Mouse (Mus musculus) embryonic facial prominence, embryonic 11.5 days (tissue): Measurements from ENCODE around the gene Shq1. TPM values are rescaled to one million over a fixed set of nuclear protein-coding genes. Genes with fewer than 3 reads are reported as not detected.

ENCODE experiments used
- ATAC-seq: fragments of 200-750 bp; cut with Nextera tagmentation; replicated peaks from 2 replicates; pipeline ENCODE4 v1.8.0; 2017; ENCODE audit warnings: low read depth; ENCODE audit not compliant: insufficient number of reproducible peaks, low FRiP score, low TSS enrichment
- DNase-seq: peaks from one replicate; pipeline ENCODE4 v3.0.0-alpha.2; 2015; ENCODE audit warnings: low spot score
- H3K27ac ChIP-seq: fragments of 300-500 bp; sonication (generic); replicated peaks from 2 replicates; pipeline ENCODE4 v1.5.1; 2014; ENCODE audit warnings: mild to moderate bottlenecking, low read depth, low read length, control low read depth
- H3K27me3 ChIP-seq: fragments of 300-500 bp; sonication (generic); 2 replicates; pipeline ENCODE4 v1.6.1; 2014; ENCODE audit warnings: mild to moderate bottlenecking, low read length, moderate library complexity, mixed read lengths; ENCODE audit not compliant: control insufficient read depth, insufficient read depth
- H3K36me3 ChIP-seq: fragments of 300-500 bp; sonication (generic); replicated peaks from 2 replicates; pipeline ENCODE4 v1.6.1; 2014; ENCODE audit warnings: low read depth, mild to moderate bottlenecking, low read length, moderate library complexity, mixed read lengths; ENCODE audit not compliant: control insufficient read depth, insufficient read depth
- H3K4me1 ChIP-seq: fragments of 300-500 bp; sonication (generic); 2 replicates; pipeline ENCODE4 v1.6.1; 2014; ENCODE audit warnings: low read length, mixed read lengths; ENCODE audit not compliant: control insufficient read depth, insufficient read depth
- H3K4me2 ChIP-seq: fragments of 300-500 bp; sonication (generic); 2 replicates; pipeline ENCODE4 v1.6.1; 2014; ENCODE audit warnings: low read depth, mild to moderate bottlenecking, control low read depth, low read length, moderate library complexity
- H3K4me3 ChIP-seq: fragments of 300-500 bp; sonication (generic); 2 replicates; pipeline ENCODE4 v1.5.1; 2014; ENCODE audit warnings: low read depth, low read length, control low read depth
- H3K9ac ChIP-seq: fragments of 300-500 bp; sonication (generic); replicated peaks from 2 replicates; pipeline ENCODE4 v1.6.1; 2014; ENCODE audit warnings: mild to moderate bottlenecking, control low read depth, low read length
- H3K9me3 ChIP-seq: fragments of 300-500 bp; sonication (generic); replicated peaks from 2 replicates; pipeline ENCODE4 v1.6.1; 2016; ENCODE audit warnings: mild to moderate bottlenecking, low read length, inconsistent platforms, mixed read lengths; ENCODE audit not compliant: control insufficient read depth
- WGBS: fragments of 180-500 bp; shearing (Covaris S2); extraction: QIAGEN DNeasy Blood & Tissue Kit; methylation state at CpG from one replicate; pipeline ENCODE4 v1.1.7; 2014; 5-methylcytosine and 5-hydroxymethylcytosine counted together
- polyA plus RNA-seq: library from polyadenylated mRNA; unstranded; fragments of >200 nt; fragmentation: Nextera tagmentation; extraction: Ambion mirVana; gene quantifications from 2 replicates; pipeline ENCODE4 v1.2.1, GENCODE M21; 2014

Gene Shq1
- 17.5 and 21.7 TPM in 2 replicates for polyA plus RNA-seq

- DNase-seq: peak; percentile 92
- WGBS: under 1% methylated on average over 49 of the region's 49 CpGs
- ATAC-seq: peak; percentile 87
- H3K4me2 ChIP-seq: peak within 1 kb of the TSS; percentile 92
- H3K4me3 ChIP-seq: peak within 1 kb of the TSS; percentile 87
- H3K27ac ChIP-seq: no peak within 1 kb of the TSS
- H3K9me3 ChIP-seq: no peaks in the 10 kb centered on the region
- no peaks in the 10 kb centered on the region for H3K27me3 ChIP-seq
- peak within 1 kb of the TSS; percentile 73 for H3K9ac ChIP-seq
- no peaks in the 10 kb centered on the region for H3K36me3 ChIP-seq
- no peaks in the 10 kb centered on the region for H3K4me1 ChIP-seq
Observed at GRCm38 (mm10) chr6:100670880-100671344, at the start of gene Shq1. Shq1 (minus strand) TSS chr6:100671157.

- Histone ChIP-seq H3K9me3 (no peaks in the 10 kb centered on the region), H3K4me1 (no peaks in the 10 kb centered on the region), H3K4me3 (no peak overlapping the region), H3K27ac (no peak overlapping the region), H3K9ac (no peak overlapping the region), H3K4me2 (no peak overlapping the region), H3K36me3 (no peaks in the 10 kb centered on the region), H3K27me3 (no peaks in the 10 kb centered on the region)
- DNase-seq: no peak
- 76% methylated on average over 6 of the region's 6 CpGs for WGBS
- ATAC-seq: no peak
Observed at GRCm38 (mm10) chr6:100720098-100720501, 49.1 kb upstream of the Shq1 start.

- Histone ChIP-seq H3K9me3 (no peaks in the 10 kb centered on the region), H3K4me1 (no peaks in the 10 kb centered on the region), H3K27ac (no peak overlapping the region), H3K36me3 (no peaks in the 10 kb centered on the region), H3K4me3 (no peak overlapping the region), H3K4me2 (no peak overlapping the region), H3K27me3 (no peaks in the 10 kb centered on the region), H3K9ac (no peak overlapping the region)
- 74% methylated on average over 8 of the region's 8 CpGs for WGBS
- ATAC-seq (no peak), DNase-seq (no peak)
Observed at GRCm38 (mm10) chr6:100716817-100717216, 45.9 kb upstream of the Shq1 start.

- Histone ChIP-seq H3K4me2 (no peak overlapping the region), H3K4me1 (no peaks in the 10 kb centered on the region), H3K9ac (no peak overlapping the region), H3K36me3 (no peaks in the 10 kb centered on the region), H3K27me3 (no peaks in the 10 kb centered on the region), H3K4me3 (no peak overlapping the region), H3K9me3 (no peaks in the 10 kb centered on the region), H3K27ac (no peak overlapping the region)
- ATAC-seq: no peak
- 67% methylated on average over 7 of the region's 7 CpGs for WGBS
- DNase-seq: no peak
Observed at GRCm38 (mm10) chr6:100716152-100716551, 45.2 kb upstream of the Shq1 start.

GRCm38 (mm10) chr6:100715296-100715828 is 44.4 kb upstream of the Shq1 start:
- no peaks in the 10 kb centered on the region for H3K9me3 ChIP-seq
- H3K9ac ChIP-seq: no peak overlapping the region
- no peak overlapping the region for H3K4me3 ChIP-seq
- 55% methylated on average over 8 of the region's 8 CpGs for WGBS
- H3K4me2 ChIP-seq: no peak overlapping the region
- no peaks in the 10 kb centered on the region for H3K36me3 ChIP-seq
- H3K4me1 ChIP-seq: no peaks in the 10 kb centered on the region
- no peaks in the 10 kb centered on the region for H3K27me3 ChIP-seq
- no peak overlapping the region for H3K27ac ChIP-seq
- ATAC-seq (no peak), DNase-seq (peak; percentile 57)

GRCm38 (mm10) chr6:100710866-100711265 is 39.9 kb upstream of the Shq1 start:
- Histone ChIP-seq H3K4me1 (no peaks in the 10 kb centered on the region), H3K36me3 (no peaks in the 10 kb centered on the region), H3K4me2 (no peak overlapping the region), H3K27ac (no peak overlapping the region), H3K9me3 (no peaks in the 10 kb centered on the region), H3K27me3 (no peaks in the 10 kb centered on the region), H3K4me3 (no peak overlapping the region), H3K9ac (no peak overlapping the region)
- ATAC-seq (no peak), DNase-seq (no peak)
- 89% methylated on average over 5 of the region's 5 CpGs for WGBS

GRCm38 (mm10) chr6:100710170-100710569 is 39.2 kb upstream of the Shq1 start:
- H3K27ac ChIP-seq: no peak overlapping the region
- H3K9me3 ChIP-seq: no peaks in the 10 kb centered on the region
- no peak for ATAC-seq
- H3K4me1 ChIP-seq: no peaks in the 10 kb centered on the region
- 36% methylated on average over 4 of the region's 4 CpGs for WGBS
- DNase-seq: peak; percentile 34
- no peaks in the 10 kb centered on the region for H3K27me3 ChIP-seq
- no peak overlapping the region for H3K4me2 ChIP-seq
- H3K9ac ChIP-seq: no peak overlapping the region
- H3K4me3 ChIP-seq: no peak overlapping the region
- no peaks in the 10 kb centered on the region for H3K36me3 ChIP-seq

GRCm38 (mm10) chr6:100709483-100709882 is 38.5 kb upstream of the Shq1 start:
- DNase-seq: peak; percentile 22
- H3K4me2 ChIP-seq: no peak overlapping the region
- H3K4me3 ChIP-seq: no peak overlapping the region
- H3K27ac ChIP-seq: no peak overlapping the region
- no peak for ATAC-seq
- H3K9me3 ChIP-seq: no peaks in the 10 kb centered on the region
- no peak overlapping the region for H3K9ac ChIP-seq
- H3K27me3 ChIP-seq: no peaks in the 10 kb centered on the region
- peaks cover 2% of the 10 kb centered on the region; the same call in 1 of the 2 replicates for H3K4me1 ChIP-seq
- no peaks in the 10 kb centered on the region for H3K36me3 ChIP-seq
- WGBS: 24% methylated on average over 7 of the region's 7 CpGs
